Mouse (Mus musculus): ENCODE results near the gene Atp8b2. TPM values are rescaled to one million over a fixed set of nuclear protein-coding genes. Genes with fewer than 3 reads are reported as not detected.

Gene Atp8b2
- total RNA-seq, 2 experiments from 2014 or later = 79.1 to 94.6 TPM

DNA sequence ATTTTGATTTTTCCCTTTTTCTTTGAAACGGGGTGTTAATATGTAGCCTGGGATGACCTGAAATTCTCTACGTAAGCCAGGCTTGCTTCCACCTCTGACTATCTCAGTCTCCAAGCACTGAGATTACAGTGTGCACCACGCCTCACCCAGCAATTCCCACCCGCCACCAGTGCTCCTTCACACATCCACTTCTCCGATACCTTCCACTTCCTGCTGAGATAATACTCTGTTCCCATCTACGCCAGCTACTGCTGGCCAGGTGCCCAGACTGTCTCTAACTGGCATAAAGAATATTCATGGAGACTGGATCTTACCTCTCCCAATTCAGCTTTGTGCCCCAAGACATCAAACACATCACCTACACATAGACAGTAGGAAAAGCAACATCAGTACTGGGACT, 14.7 kb downstream of the Atp8b2 start:
- DNase-seq (ENCODE audit: low spot score in 2 of 2) = no peak
- TF ChIP-seq CTCF (conservative IDR thresholded peaks at IDR 0.05) = no peak
- Histone ChIP-seq H3K4me3 (no peak overlapping the region), H3K27ac (no peak overlapping the region)

DNA sequence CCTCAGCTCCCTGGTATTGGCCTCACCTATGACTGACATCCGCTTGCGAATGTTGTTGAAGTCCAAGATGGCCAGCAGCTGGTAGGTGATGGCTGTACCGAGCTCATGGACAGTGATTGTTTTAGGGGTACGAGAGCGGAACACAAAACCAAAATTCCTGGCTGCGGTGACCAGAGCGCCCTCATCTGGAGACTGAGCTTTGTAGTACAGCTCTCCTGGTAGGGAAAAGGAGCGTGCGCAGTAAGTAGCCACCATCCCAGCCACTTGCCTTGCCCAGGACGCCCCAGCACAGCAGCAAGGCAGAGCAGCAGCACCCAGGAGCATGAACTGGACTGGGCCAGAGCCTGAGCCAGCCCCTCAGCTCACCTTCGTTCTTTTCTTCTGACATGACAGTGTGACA, 15.3 kb downstream of the Atp8b2 start:
- H3K27ac ChIP-seq = no peak overlapping the region
- TF ChIP-seq CTCF (conservative IDR thresholded peaks at IDR 0.05) = peak; percentile 25
- DNase-seq (ENCODE audit: low spot score in 2 of 2) = no peak
- no peak overlapping the region for H3K4me3 ChIP-seq

DNA sequence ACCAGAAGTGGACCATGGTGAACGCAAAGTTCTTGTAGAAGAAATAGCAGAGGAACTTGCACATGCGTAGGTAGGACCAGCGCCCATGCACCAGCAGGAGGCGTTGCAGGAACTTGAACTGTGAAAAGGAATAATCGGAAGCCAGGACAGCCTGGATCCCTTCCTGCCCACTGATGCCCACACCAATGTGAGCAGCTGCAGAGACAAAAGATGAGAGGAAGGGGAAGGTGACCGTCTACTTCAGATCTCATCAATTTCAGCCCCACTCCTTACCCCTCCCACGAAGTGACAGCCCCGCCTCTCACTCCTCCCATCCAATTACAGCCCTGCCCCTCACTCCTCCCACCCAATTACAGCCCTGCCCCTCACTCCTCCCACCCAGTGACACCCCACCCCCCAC, 18.3 kb downstream of the Atp8b2 start:
- TF ChIP-seq CTCF (conservative IDR thresholded peaks at IDR 0.05) = peak; percentile 33
- DNase-seq (ENCODE audit: low spot score in 2 of 2) = no peak
- Histone ChIP-seq H3K27ac (no peak overlapping the region), H3K4me3 (no peak overlapping the region)

DNA sequence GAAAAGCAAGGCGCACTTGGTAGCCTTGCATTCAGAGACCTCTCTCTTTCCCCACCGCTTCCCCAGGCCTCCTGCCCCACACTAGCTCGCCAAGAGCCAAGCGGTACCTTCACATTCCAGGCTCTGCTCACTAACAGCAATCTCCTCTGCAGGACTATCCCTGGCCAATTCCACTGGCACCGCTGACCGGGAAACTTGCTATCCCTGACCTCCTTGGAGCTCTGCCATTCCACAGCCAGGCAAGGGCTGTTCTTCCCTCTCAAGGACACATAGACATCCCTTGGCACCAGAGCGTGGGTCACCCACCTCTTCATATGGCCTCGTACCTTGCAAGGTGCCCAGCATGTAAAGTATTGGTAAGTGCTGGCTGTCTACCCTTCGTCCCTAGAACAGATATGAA, 20.4 kb downstream of the Atp8b2 start:
- H3K27ac ChIP-seq = 0 out of 2 replicates have a peak overlapping the region, but pooled peaks have one; percentile 10
- H3K4me3 ChIP-seq = no peak overlapping the region
- no peak for TF ChIP-seq CTCF (conservative IDR thresholded peaks at IDR 0.05)
- no peak for DNase-seq (ENCODE audit: low spot score in 2 of 2)

DNA sequence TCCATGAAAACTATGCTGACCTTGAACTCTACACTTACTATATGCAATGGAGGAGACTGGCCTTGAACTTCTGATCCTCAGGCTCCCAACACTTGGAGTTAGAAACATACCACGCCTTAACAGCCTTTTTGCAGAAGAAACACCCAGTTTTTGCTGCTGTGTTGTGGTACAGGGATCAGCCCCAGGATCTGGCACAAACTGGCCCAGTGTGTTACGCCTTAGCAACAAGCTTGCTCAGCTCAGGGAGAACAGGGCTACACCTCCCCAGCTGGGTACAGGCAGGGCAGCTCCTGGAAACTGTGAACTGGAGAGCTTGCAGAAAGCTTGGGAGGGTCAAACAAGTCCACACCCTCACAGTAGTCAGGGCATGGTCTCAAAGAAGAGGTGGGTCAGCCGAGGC, 26.8 kb downstream of the Atp8b2 start:
- Histone ChIP-seq H3K27ac (no peak overlapping the region), H3K4me3 (no peak overlapping the region)
- DNase-seq (ENCODE audit: low spot score in 2 of 2) = no peak
- TF ChIP-seq CTCF (conservative IDR thresholded peaks at IDR 0.05) = no peak

DNA sequence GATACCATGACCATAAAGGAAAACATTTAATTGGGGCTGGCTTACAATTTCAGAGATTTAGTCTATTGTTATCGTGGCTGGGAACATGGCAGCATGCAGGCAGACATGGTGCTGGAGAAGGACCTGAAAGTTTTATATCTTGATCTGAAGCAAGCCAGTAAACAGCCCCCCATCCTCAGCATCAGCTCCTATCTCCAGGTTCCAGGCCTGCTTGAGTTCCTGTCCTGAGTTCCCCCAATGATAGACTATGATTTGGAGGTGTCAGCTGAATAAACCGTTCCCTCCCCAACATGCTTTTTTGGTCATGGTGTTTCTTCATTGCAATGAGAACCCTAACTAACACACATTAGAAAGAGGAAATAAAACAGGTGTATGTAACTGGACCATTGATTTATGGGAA, 30.4 kb downstream of the Atp8b2 start:
- TF ChIP-seq CTCF (conservative IDR thresholded peaks at IDR 0.05) = no peak
- Histone ChIP-seq H3K4me3 (no peak overlapping the region), H3K27ac (no peak overlapping the region)
- no peak for DNase-seq (ENCODE audit: low spot score in 2 of 2)

DNA sequence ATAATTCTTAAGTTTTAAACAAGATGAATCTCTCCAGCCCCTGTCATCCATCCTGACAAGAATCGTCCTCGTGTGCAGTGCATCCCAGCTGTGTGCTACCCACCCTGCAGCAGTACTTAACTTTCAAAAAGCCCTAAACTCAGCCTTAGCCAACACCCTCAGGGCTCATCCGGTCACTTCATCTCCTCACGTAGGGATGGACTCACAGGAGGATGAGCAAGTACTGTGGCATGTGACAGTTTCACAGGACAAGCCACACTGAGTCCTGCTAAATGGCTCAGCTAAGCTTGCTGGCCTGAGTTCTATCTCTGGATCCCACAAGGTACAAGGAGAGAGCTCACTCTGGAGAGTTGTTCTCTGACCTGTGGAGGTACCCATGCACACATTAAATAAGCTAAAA, 34.4 kb downstream of the Atp8b2 start:
- Histone ChIP-seq H3K27ac (no peak overlapping the region), H3K4me3 (no peak overlapping the region)
- DNase-seq (ENCODE audit: low spot score in 2 of 2) = no peak
- TF ChIP-seq CTCF (conservative IDR thresholded peaks at IDR 0.05) = no peak

DNA sequence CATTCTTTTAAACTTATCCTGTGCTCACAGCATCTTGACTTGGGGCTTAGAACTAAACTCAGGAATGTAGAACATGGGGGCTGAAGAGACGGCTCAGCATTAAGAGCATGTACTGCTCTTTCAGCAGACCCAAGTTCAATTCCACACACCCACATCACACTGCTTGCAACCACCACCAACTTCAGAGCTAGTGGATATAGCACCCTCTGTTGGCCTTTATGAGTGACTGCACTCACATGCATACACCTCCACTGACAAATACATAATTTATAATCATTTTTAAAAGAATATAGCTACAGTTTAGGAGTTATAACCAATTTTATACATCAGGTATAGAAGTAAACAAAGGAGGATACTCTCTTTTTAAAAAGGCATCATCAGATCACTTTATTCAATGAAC, 36.9 kb downstream of the Atp8b2 start:
- no peak for DNase-seq (ENCODE audit: low spot score in 2 of 2)
- H3K27ac ChIP-seq = no peak overlapping the region
- H3K4me3 ChIP-seq = no peak overlapping the region
- peak; percentile 59 for TF ChIP-seq CTCF (conservative IDR thresholded peaks at IDR 0.05)

DNA sequence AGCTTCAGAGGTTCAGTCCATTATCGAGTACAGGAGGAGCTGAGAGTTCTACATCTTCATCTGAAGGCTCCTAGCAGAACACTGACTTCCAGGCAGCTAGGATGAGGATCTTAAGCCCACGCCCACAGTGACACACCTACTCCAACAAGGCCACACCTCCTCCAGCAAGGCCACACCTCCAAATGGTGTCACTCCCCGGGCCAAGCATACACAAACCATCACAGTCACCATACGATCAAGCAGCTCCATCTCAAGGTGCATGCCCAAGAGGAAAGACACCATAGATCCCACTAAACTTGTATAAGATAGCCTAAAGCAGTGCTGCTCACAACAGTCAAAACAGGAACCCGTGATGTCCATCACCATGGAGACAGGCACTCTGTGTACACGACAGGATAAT, 42.6 kb downstream of the Atp8b2 start:
- Histone ChIP-seq H3K4me3 (no peak overlapping the region), H3K27ac (no peak overlapping the region)
- no peak for TF ChIP-seq CTCF (conservative IDR thresholded peaks at IDR 0.05)
- DNase-seq (ENCODE audit: low spot score in 2 of 2) = no peak

DNA sequence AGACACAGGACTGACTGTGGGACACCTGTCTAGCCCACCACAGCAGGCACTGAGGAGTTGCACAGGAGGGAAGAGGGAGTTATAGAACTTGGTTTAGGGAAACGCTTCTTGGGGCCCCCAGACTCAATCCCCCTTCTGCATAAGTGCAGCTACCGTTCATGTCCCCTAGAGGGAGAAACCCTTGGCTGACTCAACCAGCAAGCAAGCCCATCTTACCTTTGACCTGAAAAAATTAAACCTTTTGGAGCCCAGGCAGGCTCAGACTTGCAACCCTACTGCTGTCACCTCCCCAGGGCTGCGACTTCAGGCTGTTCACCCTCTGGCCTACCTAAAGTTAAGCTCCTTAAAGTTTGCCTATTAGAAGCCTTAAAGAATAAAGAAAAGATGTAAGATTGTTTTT, 45.9 kb downstream of the Atp8b2 start:
- Histone ChIP-seq H3K4me3 (no peak overlapping the region), H3K27ac (no peak overlapping the region)
- no peak for DNase-seq (ENCODE audit: low spot score in 2 of 2)
- peak; percentile 22; the same call in 1 of the 2 replicates for TF ChIP-seq CTCF (conservative IDR thresholded peaks at IDR 0.05)

DNA sequence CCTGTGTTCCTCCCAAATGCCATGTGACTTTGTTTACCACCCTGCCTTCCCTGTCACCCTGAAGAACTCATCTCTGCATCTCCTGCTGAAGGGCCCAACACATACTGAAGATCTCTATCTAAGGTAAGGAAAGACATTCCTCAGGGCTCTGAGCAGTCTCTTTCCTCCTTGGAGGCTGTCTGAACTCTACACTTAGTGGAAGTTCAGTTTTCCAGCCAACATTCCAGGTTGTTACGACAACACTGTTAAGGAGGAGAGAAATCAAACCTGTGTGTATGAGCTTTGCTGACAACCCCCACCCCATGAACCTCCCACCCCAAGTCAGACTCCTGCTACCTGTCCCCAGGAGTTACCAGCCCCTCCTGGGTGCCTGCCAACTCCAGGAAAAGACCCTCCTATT, 46.7 kb downstream of the Atp8b2 start:
- no peak for TF ChIP-seq CTCF (conservative IDR thresholded peaks at IDR 0.05)
- Histone ChIP-seq H3K27ac (no peak overlapping the region), H3K4me3 (no peak overlapping the region)
- DNase-seq (ENCODE audit: low spot score in 2 of 2) = no peak

DNA sequence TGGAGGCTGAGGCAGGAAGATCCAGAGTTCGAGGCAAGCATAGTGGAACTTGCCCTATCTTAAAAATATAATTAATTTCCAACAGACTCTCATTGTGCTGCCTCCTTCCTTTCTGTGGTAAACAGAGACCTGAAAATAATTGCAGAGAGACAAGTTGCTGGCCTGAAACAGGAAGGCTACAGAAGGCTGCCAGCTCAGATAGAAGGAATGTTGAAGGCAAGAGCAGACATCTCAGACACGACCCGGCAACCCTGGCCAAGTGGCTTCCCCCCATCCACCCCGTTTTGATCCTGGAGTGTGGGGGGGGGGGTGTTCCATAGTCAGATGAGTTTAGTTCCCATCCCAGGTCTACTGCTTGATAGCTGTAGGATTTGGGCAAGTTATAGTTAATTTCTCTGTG, 48.6 kb downstream of the Atp8b2 start:
- DNase-seq (ENCODE audit: low spot score in 2 of 2) = no peak
- no peak for TF ChIP-seq CTCF (conservative IDR thresholded peaks at IDR 0.05)
- H3K4me3 ChIP-seq = no peak overlapping the region
- H3K27ac ChIP-seq = no peak overlapping the region

DNA sequence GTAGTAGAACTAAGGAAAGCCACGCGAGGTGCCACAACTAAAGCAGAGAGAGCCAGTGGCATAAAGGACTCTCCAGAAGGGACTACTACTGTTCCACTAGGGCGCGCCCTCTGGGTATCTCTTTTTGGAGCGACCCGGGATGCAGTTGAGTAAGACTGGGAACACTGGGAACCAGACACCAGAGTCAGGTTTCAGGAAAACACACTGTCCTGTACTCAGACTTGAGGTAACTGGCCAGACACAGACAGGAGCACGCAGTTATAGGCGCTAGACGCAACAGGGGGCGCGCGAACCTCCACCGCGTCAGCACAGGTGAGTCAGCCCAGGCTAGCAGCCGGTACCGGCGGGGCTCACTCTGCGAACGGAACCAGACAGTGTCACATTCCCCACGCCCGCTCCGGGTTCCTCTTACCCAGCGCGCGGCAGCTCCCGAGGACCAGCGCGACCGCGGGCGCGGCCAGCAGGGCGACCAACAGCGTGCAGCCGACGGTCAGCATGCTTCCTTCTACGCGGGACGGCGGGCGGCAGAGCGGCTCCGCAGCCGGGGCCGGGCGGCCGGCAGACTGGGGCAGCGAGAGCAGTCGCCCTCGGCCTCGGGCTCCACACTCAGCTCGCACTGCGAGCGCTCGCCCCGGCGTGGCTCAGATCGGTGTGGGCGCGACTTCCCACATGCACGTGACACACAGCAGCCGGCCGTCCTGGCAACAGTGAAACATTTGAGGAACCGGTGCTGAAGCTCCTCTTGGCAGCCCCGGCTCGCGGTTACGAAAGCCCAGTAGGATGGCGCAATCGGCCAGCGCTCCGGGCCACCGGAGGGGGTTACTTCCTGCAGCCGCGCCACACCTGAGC, 50.5 kb downstream of the Atp8b2 start, which contains the start of gene Il6ra:
TSS of gene Il6ra (minus strand) at position 654 of the 849 bp plus-strand sequence.
- peak within 1 kb of the TSS; percentile 75 for H3K4me3 ChIP-seq
- peak; percentile 40 for TF ChIP-seq CTCF (conservative IDR thresholded peaks at IDR 0.05)
- peak within 1 kb of the TSS; percentile 92 for H3K27ac ChIP-seq
- DNase-seq (ENCODE audit: low spot score in 2 of 2) = peak; percentile 71 to 80

DNA sequence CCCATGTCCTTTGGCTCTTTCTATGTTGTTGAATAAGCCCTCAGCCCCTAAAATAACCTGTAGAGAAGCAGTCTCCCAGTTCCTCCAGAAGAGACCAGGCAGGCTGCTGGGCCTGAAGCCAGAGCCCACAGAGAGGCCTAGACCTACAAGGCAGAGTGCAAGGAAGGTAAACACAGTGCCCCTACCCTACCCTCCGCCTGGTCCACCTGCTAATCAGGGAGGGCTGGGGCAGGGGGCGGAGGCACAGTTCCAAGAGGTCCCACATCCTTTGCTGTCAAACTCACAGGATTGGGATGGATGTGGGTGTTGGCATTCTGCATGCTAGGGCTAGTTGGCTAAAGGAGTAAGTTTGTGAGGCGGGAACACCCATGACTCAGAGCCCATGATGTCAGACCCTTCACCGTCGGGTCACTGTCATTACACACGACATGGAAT, 51.2 kb downstream of the Atp8b2 start:
- Histone ChIP-seq H3K4me3 (peak overlapping the region; percentile 75), H3K27ac (peak overlapping the region; percentile 92)
- no peak for TF ChIP-seq CTCF (conservative IDR thresholded peaks at IDR 0.05)
- DNase-seq (ENCODE audit: low spot score in 2 of 2) = no peak

Measured in layer of hippocampus, adult 2 months (tissue).